Mouse (Mus musculus): Measurements from ENCODE around the gene Hoxc9.

GRCm38 (mm10) chr15:103005797-103006196, 29.6 kb downstream of the Hoxc9 start:
- TF ChIP-seq CTCF (IDR thresholded peaks at IDR 0.05; ENCODE audit: insufficient read depth, low read length): no peak
- TF ChIP-seq POLR2A (IDR thresholded peaks at IDR 0.05; ENCODE audit: borderline replicate concordance, extremely low read depth, low read depth, low read length): no peak
